Mouse (Mus musculus) forebrain, embryonic 11.5 days (tissue): ENCODE results near the gene Cdh4. TPM values are rescaled to one million over a fixed set of nuclear protein-coding genes. Genes with fewer than 3 reads are reported as not detected.

Experiments
- ATAC-seq: fragments of 200-750 bp; cut with Nextera tagmentation; replicated peaks from 2 replicates; pipeline ENCODE4 v1.8.0; 2017; ENCODE audit warnings: moderate TSS enrichment; ENCODE audit not compliant: low FRiP score
- DNase-seq: peaks from one replicate; pipeline ENCODE4 v3.0.0-alpha.2; 2017; ENCODE audit warnings: low spot score
- H3K27ac ChIP-seq: fragments of 300-500 bp; sonication (generic); 2 replicates; pipeline ENCODE4 v1.5.1; 2014; ENCODE audit warnings: low read depth, low read length
- H3K27me3 ChIP-seq: fragments of 300-500 bp; sonication (generic); 2 replicates; pipeline ENCODE4 v1.6.1; 2014; ENCODE audit warnings: mild to moderate bottlenecking, low read length, mixed read lengths; ENCODE audit not compliant: control insufficient read depth, insufficient read depth
- H3K36me3 ChIP-seq: fragments of 300-500 bp; sonication (generic); 2 replicates; pipeline ENCODE4 v1.6.1; 2014; ENCODE audit warnings: mild to moderate bottlenecking, low read length, moderate library complexity, mixed read lengths; ENCODE audit not compliant: control insufficient read depth, insufficient read depth
- H3K4me1 ChIP-seq: fragments of 300-500 bp; sonication (generic); replicated peaks from 2 replicates; pipeline ENCODE4 v1.6.1; 2014; ENCODE audit warnings: low read length, mixed read lengths; ENCODE audit not compliant: control insufficient read depth, insufficient read depth
- H3K4me2 ChIP-seq: fragments of 300-500 bp; sonication (generic); 2 replicates; pipeline ENCODE4 v1.6.1; 2014; ENCODE audit warnings: low read depth, mild to moderate bottlenecking, low read length, moderate library complexity, mixed read lengths; ENCODE audit not compliant: severe bottlenecking
- H3K4me3 ChIP-seq: fragments of 300-500 bp; sonication (generic); 2 replicates; pipeline ENCODE4 v1.5.1; 2014; ENCODE audit warnings: low read depth, low read length
- H3K9ac ChIP-seq: fragments of 300-500 bp; sonication (generic); 2 replicates; pipeline ENCODE4 v1.6.1; 2014; ENCODE audit warnings: low read length
- H3K9me3 ChIP-seq: fragments of 300-500 bp; sonication (generic); 2 replicates; pipeline ENCODE4 v1.6.1; 2016; ENCODE audit warnings: low read length, mixed read lengths; ENCODE audit not compliant: control insufficient read depth
- WGBS: fragments of 180-500 bp; shearing (Covaris S2); extraction: QIAGEN DNeasy Blood & Tissue Kit; methylation state at CpG from one replicate; pipeline ENCODE4 v1.1.7; 2014; 5-methylcytosine and 5-hydroxymethylcytosine counted together
- polyA plus RNA-seq: library from polyadenylated mRNA; unstranded; fragments of >200 nt; fragmentation: Nextera tagmentation; extraction: Ambion mirVana; gene quantifications from 2 replicates; pipeline ENCODE4 v1.2.1, GENCODE M21; 2014

Gene Cdh4
- polyA plus RNA-seq, 1 experiment from 2014 or later = 24.5 TPM

DNA sequence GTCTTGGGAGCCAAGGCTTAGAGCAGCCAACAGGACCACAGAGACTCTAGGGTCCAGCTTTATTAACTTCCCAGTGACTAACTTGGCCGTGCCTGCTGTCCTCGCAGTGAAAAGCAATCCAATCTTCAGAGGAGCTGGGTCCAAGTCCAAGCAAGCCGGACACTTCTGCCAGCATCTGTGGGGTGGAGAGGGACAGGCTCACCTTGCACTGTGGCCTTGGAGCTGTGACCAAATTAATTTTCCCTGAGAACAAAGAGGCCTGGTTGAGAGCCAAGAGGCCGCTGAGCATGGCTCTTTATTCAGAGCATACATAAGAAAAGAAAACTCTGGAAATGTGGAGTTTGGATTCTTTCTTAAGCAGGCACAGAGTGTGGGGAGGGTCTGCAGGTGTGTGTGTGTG, 152.8 kb downstream of the Cdh4 start:
- Histone ChIP-seq H3K27ac (no peak overlapping the region), H3K4me1 (peaks cover 18% of the 10 kb centered on the region; the same call in 1 of the 2 replicates), H3K4me3 (no peak overlapping the region), H3K9ac (no peak overlapping the region), H3K9me3 (no peaks in the 10 kb centered on the region), H3K27me3 (no peaks in the 10 kb centered on the region), H3K4me2 (no peak overlapping the region), H3K36me3 (no peaks in the 10 kb centered on the region)
- ATAC-seq = no peak
- 82% methylated on average over 4 of the region's 4 CpGs for WGBS
- DNase-seq = no peak

DNA sequence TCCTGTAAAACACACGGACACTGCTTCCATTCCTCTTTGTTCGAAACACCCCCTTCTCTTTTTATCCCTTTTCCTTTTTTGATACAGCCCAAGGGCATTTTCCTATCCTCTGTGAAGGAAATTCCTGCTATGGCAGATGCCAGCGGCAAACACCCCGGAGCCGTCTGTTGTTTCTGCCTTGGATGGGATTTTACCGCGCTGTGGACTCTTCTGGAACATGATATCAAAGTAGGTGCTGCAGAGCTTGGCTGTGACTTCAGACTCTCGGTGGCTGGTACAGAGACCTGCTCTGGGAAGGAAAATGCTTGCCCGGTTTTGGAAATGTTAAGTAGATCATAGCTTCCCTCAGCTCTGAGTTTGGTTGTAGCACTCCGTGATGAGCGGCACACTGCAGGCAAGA, 156.7 kb downstream of the Cdh4 start:
- Histone ChIP-seq H3K4me2 (no peak overlapping the region), H3K9ac (no peak overlapping the region), H3K27me3 (no peaks in the 10 kb centered on the region), H3K4me1 (peaks cover 13% of the 10 kb centered on the region; the same call in 1 of the 2 replicates), H3K9me3 (no peaks in the 10 kb centered on the region), H3K4me3 (no peak overlapping the region), H3K27ac (no peak overlapping the region), H3K36me3 (no peaks in the 10 kb centered on the region)
- 84% methylated on average over 11 of the region's 11 CpGs for WGBS
- DNase-seq = no peak
- ATAC-seq = no peak

GRCm38 (mm10) chr2:179599886-179600285, 157.7 kb downstream of the Cdh4 start:
- H3K4me1 ChIP-seq = peaks cover 13% of the 10 kb centered on the region; the same call in 1 of the 2 replicates
- H3K36me3 ChIP-seq = no peaks in the 10 kb centered on the region
- WGBS = 86% methylated on average over 1 of the region's 1 CpGs
- no peaks in the 10 kb centered on the region for H3K9me3 ChIP-seq
- DNase-seq (no peak), ATAC-seq (no peak)
- H3K27ac ChIP-seq = no peak overlapping the region
- H3K4me3 ChIP-seq = no peak overlapping the region
- H3K9ac ChIP-seq = no peak overlapping the region
- no peak overlapping the region for H3K4me2 ChIP-seq
- H3K27me3 ChIP-seq = no peaks in the 10 kb centered on the region

DNA sequence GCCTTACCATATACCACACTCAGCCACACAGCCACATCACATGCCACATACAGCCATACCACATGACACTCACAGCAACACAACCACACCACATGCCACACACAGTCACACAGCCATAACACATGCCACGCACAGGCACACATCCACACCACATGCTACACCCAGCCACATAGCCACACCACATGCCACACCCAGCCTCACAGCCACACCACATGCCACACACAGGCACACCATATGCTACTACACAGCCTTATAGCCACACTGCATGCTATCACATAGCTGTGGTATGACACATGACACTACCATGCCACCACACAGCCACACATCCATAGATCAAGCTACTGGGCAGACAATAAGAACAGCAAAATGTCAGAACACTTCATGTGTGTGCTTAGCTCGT, 158.1 kb downstream of the Cdh4 start:
- Histone ChIP-seq H3K36me3 (no peaks in the 10 kb centered on the region), H3K27me3 (no peaks in the 10 kb centered on the region), H3K9ac (no peak overlapping the region), H3K4me1 (peaks cover 13% of the 10 kb centered on the region; the same call in 1 of the 2 replicates), H3K27ac (no peak overlapping the region), H3K9me3 (no peaks in the 10 kb centered on the region), H3K4me2 (no peak overlapping the region), H3K4me3 (no peak overlapping the region)
- ATAC-seq (no peak), DNase-seq (no peak)
- 88% methylated on average over 2 of the region's 2 CpGs for WGBS

- Histone ChIP-seq H3K4me1 (peaks cover 13% of the 10 kb centered on the region; the same call in 1 of the 2 replicates), H3K27ac (no peak overlapping the region), H3K9me3 (no peaks in the 10 kb centered on the region), H3K4me2 (no peak overlapping the region), H3K36me3 (no peaks in the 10 kb centered on the region), H3K9ac (no peak overlapping the region), H3K27me3 (no peaks in the 10 kb centered on the region), H3K4me3 (no peak overlapping the region)
- ATAC-seq = no peak
- no peak for DNase-seq
- WGBS = 84% methylated on average over 9 of the region's 9 CpGs
Observed at GRCm38 (mm10) chr2:179601167-179601566, 158.9 kb downstream of the Cdh4 start.

DNA sequence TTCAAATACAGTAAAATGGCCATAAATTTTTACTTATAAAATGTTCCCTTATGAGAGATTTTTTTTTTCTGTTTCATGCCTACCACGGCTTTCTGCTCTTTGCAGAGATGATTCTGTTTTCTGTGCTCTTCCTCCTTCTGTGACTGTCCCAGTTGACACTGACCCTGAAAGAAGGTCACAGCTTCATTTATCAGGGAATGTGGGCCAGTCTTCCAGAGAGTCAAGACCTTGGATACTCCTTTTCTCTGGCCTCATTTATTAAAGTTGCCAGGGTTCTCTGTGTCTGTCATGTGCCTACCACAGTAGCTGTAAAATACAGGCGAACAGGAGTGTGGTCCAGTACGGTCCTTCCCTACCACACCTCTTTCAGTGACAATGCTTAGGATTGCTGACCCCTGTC, 162.5 kb downstream of the Cdh4 start:
- Histone ChIP-seq H3K4me3 (no peak overlapping the region), H3K9ac (no peak overlapping the region), H3K36me3 (no peaks in the 10 kb centered on the region), H3K4me2 (no peak overlapping the region), H3K4me1 (no peaks in the 10 kb centered on the region), H3K27ac (no peak overlapping the region), H3K9me3 (no peaks in the 10 kb centered on the region), H3K27me3 (no peaks in the 10 kb centered on the region)
- no peak for ATAC-seq
- no peak for DNase-seq
- WGBS = 80% methylated on average over 3 of the region's 3 CpGs

DNA sequence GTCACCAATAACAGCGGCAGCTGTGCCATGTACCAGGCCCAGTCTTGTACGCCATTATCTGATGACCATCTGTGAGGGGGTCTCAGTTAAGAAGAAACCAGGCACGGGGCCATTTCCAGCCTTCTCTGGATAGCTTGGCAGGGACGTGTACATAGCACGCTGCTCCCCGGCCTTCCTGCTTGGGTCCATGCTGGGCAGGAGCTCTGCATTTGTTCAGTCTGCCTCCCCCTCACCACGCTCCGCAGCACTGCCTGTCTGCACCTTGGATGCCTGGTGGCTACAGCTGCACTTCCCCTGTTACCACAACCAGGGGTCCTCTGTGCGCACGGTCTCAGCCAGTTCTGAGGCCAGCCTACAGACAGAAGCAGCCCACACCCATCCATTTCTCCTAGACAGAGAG, 163.0 kb downstream of the Cdh4 start:
- 89% methylated on average over 10 of the region's 10 CpGs for WGBS
- H3K27me3 ChIP-seq = no peaks in the 10 kb centered on the region
- H3K9ac ChIP-seq = no peak overlapping the region
- no peaks in the 10 kb centered on the region for H3K9me3 ChIP-seq
- no peaks in the 10 kb centered on the region for H3K36me3 ChIP-seq
- no peak overlapping the region for H3K27ac ChIP-seq
- H3K4me3 ChIP-seq = no peak overlapping the region
- no peak overlapping the region for H3K4me2 ChIP-seq
- ATAC-seq = no peak
- H3K4me1 ChIP-seq = no peaks in the 10 kb centered on the region
- no peak for DNase-seq

GRCm38 (mm10) chr2:179606341-179606740, 164.1 kb downstream of the Cdh4 start:
- DNase-seq = no peak
- H3K4me1 ChIP-seq = no peaks in the 10 kb centered on the region
- WGBS = 91% methylated on average over 2 of the region's 2 CpGs

GRCm38 (mm10) chr2:179615906-179616305, 173.7 kb downstream of the Cdh4 start:
- H3K27ac ChIP-seq = no peak overlapping the region
- H3K4me2 ChIP-seq = no peak overlapping the region
- 63% methylated on average over 5 of the region's 5 CpGs for whole genome bisulfite sequencing
- ATAC-seq (no peak), DNase-seq (no peak)
- no peaks in the 10 kb centered on the region for H3K36me3 ChIP-seq
- H3K9me3 ChIP-seq = no peaks in the 10 kb centered on the region
- H3K27me3 ChIP-seq = no peaks in the 10 kb centered on the region
- H3K4me3 ChIP-seq = no peak overlapping the region
- no peak overlapping the region for H3K9ac ChIP-seq
- no peaks in the 10 kb centered on the region for H3K4me1 ChIP-seq

More at GRCm38 (mm10) chr2:179606341-179606740, 164.1 kb downstream of the Cdh4 start:
- Histone ChIP-seq H3K4me3 (no peak overlapping the region), H3K27me3 (no peaks in the 10 kb centered on the region), H3K9me3 (no peaks in the 10 kb centered on the region), H3K36me3 (no peaks in the 10 kb centered on the region), H3K9ac (no peak overlapping the region), H3K27ac (no peak overlapping the region), H3K4me2 (no peak overlapping the region)
- no peak for ATAC-seq
